Mouse (Mus musculus): Measurements from ENCODE around the gene Gm3417. TPM values are rescaled to one million over a fixed set of nuclear protein-coding genes. Genes with fewer than 3 reads are reported as not detected.
"Not testable (repeated sequence)": the region's sequence is repeated elsewhere in the genome, so short reads cannot be mapped to it uniquely, and the experiment has no call there.

Gm3417 gene
- polyA plus RNA-seq, 1 experiment from 2014 or later, result not detected

DNA sequence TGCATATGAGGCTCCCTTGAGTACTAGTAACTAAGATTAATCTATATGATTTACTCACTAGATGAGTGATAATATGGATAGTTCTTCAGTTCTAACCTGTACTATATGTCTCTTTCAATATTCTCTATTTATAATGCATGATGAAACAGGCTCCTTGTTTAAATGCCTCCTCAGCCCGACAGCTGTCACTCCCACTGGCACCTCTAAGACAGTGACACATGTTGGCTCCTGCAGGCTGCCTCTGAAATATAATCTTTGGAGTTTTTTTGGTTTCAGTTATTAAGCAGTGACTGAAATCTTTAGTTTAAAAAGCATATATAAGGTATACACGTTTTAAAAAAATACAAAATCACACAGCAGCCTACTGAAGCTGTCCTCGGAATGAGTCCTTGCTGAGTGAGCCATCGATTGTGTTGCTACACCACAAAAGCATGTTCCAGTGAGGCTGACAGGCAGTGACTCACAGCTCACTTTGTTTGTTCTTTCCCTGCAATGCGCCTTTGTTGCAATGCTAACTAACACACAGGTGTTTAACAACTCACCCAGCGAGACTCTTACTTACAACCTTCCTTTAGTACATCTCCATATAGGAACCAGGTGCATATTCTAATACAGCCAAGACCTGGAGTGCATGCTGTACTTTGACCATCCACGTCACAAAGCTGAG lies 29.3 kb downstream of the Gm3417 start:
- Histone ChIP-seq H3K9me3 (replicated peaks) (no peaks in the 10 kb centered on the region), H3K9ac (replicated peaks) (no peak overlapping the region), H3K27me3 (replicated peaks) (no peaks in the 10 kb centered on the region), H3K4me3 (replicated peaks) (no peak overlapping the region), H3K4me1 (peaks cover 12% of the 10 kb centered on the region), H3K4me2 (no peak overlapping the region), H3K27ac (replicated peaks) (no peak overlapping the region), H3K36me3 (peaks cover 57% of the 10 kb centered on the region)
- WGBS, result 89% methylated on average over 7 of the region's 7 CpGs
- no peak for ATAC-seq (ENCODE audit: low FRiP score)

DNA sequence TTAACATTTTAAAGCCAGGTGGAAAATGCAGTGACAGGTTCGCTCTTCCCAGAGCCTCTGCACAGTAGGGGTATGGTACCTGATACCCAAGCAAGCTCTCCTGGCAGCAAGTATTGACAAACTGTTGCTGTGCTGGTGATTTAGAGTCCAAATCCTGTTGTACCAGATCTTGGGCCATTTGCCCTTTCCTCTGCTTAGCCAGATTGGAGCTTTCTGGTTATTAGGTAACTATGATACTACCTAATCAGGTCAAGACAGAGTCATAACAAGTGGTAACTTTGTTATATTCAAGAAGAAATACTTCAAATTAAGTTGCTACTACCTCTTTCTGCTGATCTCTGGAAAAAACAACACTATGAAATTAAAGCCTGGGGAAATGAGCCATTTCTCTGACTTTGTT lies 34.0 kb downstream of the Gm3417 start:
- H3K27me3 ChIP-seq (replicated peaks), result no peaks in the 10 kb centered on the region
- H3K4me3 ChIP-seq (replicated peaks), result peak overlapping the region; percentile 83; the same call in 1 of the 2 replicates
- peak overlapping the region; percentile 88 for H3K4me2 ChIP-seq
- 86% methylated on average over 1 of the region's 1 CpGs for WGBS
- ATAC-seq (ENCODE audit: low FRiP score), result no peak
- H3K9ac ChIP-seq (replicated peaks), result no peak overlapping the region
- no peaks in the 10 kb centered on the region for H3K9me3 ChIP-seq (replicated peaks)
- H3K27ac ChIP-seq (replicated peaks), result no peak overlapping the region
- peaks cover 17% of the 10 kb centered on the region for H3K36me3 ChIP-seq
- H3K4me1 ChIP-seq, result peaks cover 27% of the 10 kb centered on the region

GRCm38 (mm10) chr17:14943729-14944059 lies 34.9 kb downstream of the Gm3417 start:
- ATAC-seq (ENCODE audit: low FRiP score), result peak; percentile 9

GRCm38 (mm10) chr17:14943009-14943728 lies 35.4 kb downstream of the Gm3417 start, which contains the start of the genes Wdr27 and 1600012H06Rik:
TSS of gene Wdr27 (minus strand) at chr17:14943158.
TSS of gene 1600012H06Rik (plus strand) at chr17:14943184.
- ATAC-seq (ENCODE audit: low FRiP score), result peak; percentile 99
- under 1% methylated on average over 54 of the region's 54 CpGs for WGBS

More at GRCm38 (mm10) chr17:14943729-14944059, 34.9 kb downstream of the Gm3417 start:
- Histone ChIP-seq H3K27me3 (replicated peaks) (no peaks in the 10 kb centered on the region), H3K9me3 (replicated peaks) (no peaks in the 10 kb centered on the region), H3K4me2 (peak overlapping the region; percentile 88), H3K4me1 (peaks cover 27% of the 10 kb centered on the region), H3K4me3 (replicated peaks) (peak overlapping the region; percentile 83), H3K9ac (replicated peaks) (peak overlapping the region; percentile 83), H3K36me3 (peaks cover 12% of the 10 kb centered on the region), H3K27ac (replicated peaks) (peak overlapping the region; percentile 83; the same call in 1 of the 2 replicates)
- WGBS, result 16% methylated on average over 16 of the region's 16 CpGs

GRCm38 (mm10) chr17:14942181-14942580 lies 36.4 kb downstream of the Gm3417 start:
- H3K27ac ChIP-seq (replicated peaks), result peak overlapping the region; percentile 83; the same call in 1 of the 2 replicates
- H3K36me3 ChIP-seq; H3K27me3 ChIP-seq (replicated peaks); H3K9me3 ChIP-seq (replicated peaks): not testable (repeated sequence)
- H3K9ac ChIP-seq (replicated peaks), result peak overlapping the region; percentile 83
- H3K4me3 ChIP-seq (replicated peaks), result peak overlapping the region; percentile 83
- WGBS, result 65% methylated on average over 6 of the region's 6 CpGs
- 0 out of 2 replicates have a peak, but pooled peaks have one; percentile 6 for ATAC-seq (ENCODE audit: low FRiP score)
- peaks cover 27% of the 10 kb centered on the region for H3K4me1 ChIP-seq
- H3K4me2 ChIP-seq, result peak overlapping the region; percentile 88

More at GRCm38 (mm10) chr17:14943009-14943728, 35.4 kb downstream of the Gm3417 start, which contains the start of the genes Wdr27 and 1600012H06Rik:
- no peaks in the 10 kb centered on the region for H3K9me3 ChIP-seq (replicated peaks)
- H3K27me3 ChIP-seq (replicated peaks), result no peaks in the 10 kb centered on the region
- H3K36me3 ChIP-seq, result peaks cover 9% of the 10 kb centered on the region
- H3K4me1 ChIP-seq, result peaks cover 27% of the 10 kb centered on the region
- H3K27ac ChIP-seq (replicated peaks), result peak within 1 kb of the TSS; percentile 83
- peak within 1 kb of the TSS; percentile 83 for H3K9ac ChIP-seq (replicated peaks)
- peak within 1 kb of the TSS; percentile 83 for H3K4me3 ChIP-seq (replicated peaks)
- H3K4me2 ChIP-seq, result peak within 1 kb of the TSS; percentile 88

DNA sequence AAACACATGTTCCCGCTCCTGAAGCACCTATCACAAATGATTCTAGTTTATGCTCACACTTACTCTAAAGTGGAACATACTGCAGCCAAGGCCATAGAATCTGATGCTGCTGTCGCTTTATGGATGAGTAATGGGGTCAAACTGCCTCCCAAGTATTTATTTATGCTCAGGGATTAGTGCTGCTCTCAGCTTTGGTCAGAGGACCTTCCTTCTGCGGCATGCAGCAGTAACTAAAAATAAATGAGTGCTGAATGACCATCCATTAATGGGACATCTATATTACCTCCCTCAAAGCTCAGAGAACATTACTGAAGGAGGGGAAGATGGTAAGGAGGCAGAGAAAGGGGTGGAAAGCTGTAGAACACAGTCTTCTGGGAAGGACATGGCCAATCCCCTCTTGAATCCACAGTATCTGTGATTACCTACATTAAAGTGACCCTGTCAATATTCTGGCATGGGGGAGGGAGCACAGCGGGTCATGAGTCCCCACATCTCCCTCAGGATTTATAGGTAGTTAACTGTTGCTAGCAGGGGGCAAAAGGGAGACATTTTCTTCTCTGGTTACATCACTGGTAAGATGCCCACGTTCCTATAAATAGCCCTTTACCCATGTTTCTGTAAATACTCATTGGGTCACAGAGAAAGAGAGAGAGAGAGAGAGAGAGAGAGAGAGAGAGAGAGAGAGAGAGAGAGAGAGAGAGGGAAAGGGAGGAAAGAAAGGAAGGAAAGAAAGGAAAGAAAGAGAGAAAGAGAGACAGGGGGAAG lies 42.6 kb downstream of the Gm3417 start:
- Histone ChIP-seq H3K4me3 (replicated peaks) (no peak overlapping the region), H3K4me2 (no peak overlapping the region), H3K27ac (replicated peaks) (no peak overlapping the region), H3K9me3 (replicated peaks) (no peaks in the 10 kb centered on the region), H3K36me3 (no peaks in the 10 kb centered on the region), H3K4me1 (no peaks in the 10 kb centered on the region), H3K27me3 (replicated peaks) (no peaks in the 10 kb centered on the region), H3K9ac (replicated peaks) (no peak overlapping the region)
- no peak for ATAC-seq (ENCODE audit: low FRiP score)
- 73% methylated on average over 5 of the region's 5 CpGs for WGBS

DNA sequence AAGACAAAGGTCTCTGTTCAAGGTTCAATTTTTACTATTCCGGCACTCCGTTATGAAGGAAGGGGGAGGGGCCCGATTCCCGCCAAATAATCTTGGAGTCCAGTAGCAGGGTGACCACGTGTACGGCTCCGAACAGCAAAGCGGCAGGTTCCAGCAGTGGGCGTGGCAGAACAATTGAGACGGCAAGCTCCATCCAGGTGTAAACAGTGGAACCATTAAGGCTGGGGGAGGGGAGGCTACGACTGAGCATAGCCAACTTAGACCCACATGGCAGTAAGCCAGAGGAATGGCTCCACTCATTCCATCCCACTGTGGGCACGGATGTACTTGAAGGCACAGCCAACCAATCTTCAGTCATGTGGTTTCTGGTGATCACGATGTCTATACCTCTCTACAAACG lies 43.3 kb downstream of the Gm3417 start:
- not testable (repeated sequence) for H3K9me3 ChIP-seq (replicated peaks); ATAC-seq (ENCODE audit: low FRiP score); H3K27ac ChIP-seq (replicated peaks)

DNA sequence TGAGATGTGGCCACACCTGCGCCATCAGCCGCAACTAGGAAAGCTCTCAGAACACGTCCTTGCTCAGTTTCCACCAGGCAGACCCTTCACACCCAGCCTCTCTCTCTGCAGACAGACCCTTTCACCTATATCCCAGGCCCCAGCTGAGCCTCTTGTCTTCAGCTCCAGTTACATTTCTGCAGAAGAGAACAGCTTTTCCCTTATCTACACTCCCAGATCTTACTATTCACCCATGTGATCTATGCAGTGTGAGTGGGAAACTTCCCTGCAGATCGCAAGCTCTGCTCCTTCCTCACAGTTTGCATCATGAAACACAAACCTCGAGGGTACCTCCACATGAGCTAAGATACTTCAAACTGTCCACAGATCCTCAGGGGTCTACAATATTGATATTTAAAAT lies 47.1 kb downstream of the Gm3417 start:
- Histone ChIP-seq H3K4me1 (no peaks in the 10 kb centered on the region), H3K27me3 (replicated peaks) (no peaks in the 10 kb centered on the region), H3K9ac (replicated peaks) (no peak overlapping the region), H3K27ac (replicated peaks) (no peak overlapping the region), H3K9me3 (replicated peaks) (no peaks in the 10 kb centered on the region), H3K4me2 (no peak overlapping the region), H3K36me3 (no peaks in the 10 kb centered on the region), H3K4me3 (replicated peaks) (no peak overlapping the region)
- no peak for ATAC-seq (ENCODE audit: low FRiP score)
- 92% methylated on average over 5 of the region's 5 CpGs for WGBS

More for the DNA sequence above, 43.3 kb downstream of the Gm3417 start:
- not testable (repeated sequence) for H3K4me1 ChIP-seq; H3K27me3 ChIP-seq (replicated peaks); H3K4me2 ChIP-seq; H3K9ac ChIP-seq (replicated peaks); H3K4me3 ChIP-seq (replicated peaks); H3K36me3 ChIP-seq
- 85% methylated on average over 14 of the region's 14 CpGs for WGBS

- H3K4me1 ChIP-seq, result no peaks in the 10 kb centered on the region
- H3K27ac ChIP-seq (replicated peaks), result no peak overlapping the region
- no peak overlapping the region for H3K4me3 ChIP-seq (replicated peaks)
- WGBS, result 85% methylated on average over 7 of the region's 7 CpGs
- ATAC-seq (ENCODE audit: low FRiP score), result no peak
- no peaks in the 10 kb centered on the region for H3K9me3 ChIP-seq (replicated peaks)
- H3K4me2 ChIP-seq, result no peak overlapping the region
- no peaks in the 10 kb centered on the region for H3K36me3 ChIP-seq
- H3K27me3 ChIP-seq (replicated peaks), result no peaks in the 10 kb centered on the region
- no peak overlapping the region for H3K9ac ChIP-seq (replicated peaks)
These were observed 47.9 kb downstream of the Gm3417 start for GRCm38 (mm10) chr17:14930697-14931096.

DNA sequence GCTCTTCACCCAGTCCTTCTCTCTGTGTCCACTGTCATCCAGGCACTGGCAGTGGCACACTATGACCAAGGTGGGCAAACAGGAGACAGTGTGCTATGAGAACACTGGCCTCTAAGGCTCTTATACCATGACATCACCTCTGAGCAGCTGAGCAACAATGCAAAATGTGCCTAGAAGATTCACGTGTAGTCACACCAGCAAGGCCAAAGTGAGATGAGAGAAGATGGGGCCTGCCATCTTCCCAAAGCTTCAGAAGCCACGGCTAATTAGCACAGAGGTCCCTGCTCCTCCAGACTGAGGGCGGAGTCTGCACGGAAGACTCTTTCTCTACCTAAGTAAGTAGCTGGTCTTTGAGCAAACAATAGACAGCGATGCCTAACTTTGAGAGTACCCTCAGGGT lies 50.0 kb downstream of the Gm3417 start:
- H3K27me3 ChIP-seq (replicated peaks), result no peaks in the 10 kb centered on the region
- 76% methylated on average over 5 of the region's 5 CpGs for WGBS
- H3K36me3 ChIP-seq, result no peaks in the 10 kb centered on the region
- no peaks in the 10 kb centered on the region for H3K4me1 ChIP-seq
- no peak overlapping the region for H3K4me2 ChIP-seq
- H3K27ac ChIP-seq (replicated peaks), result no peak overlapping the region
- no peaks in the 10 kb centered on the region for H3K9me3 ChIP-seq (replicated peaks)
- ATAC-seq (ENCODE audit: low FRiP score), result no peak
- H3K9ac ChIP-seq (replicated peaks), result no peak overlapping the region
- no peak overlapping the region for H3K4me3 ChIP-seq (replicated peaks)

- ATAC-seq (ENCODE audit: low FRiP score), result no peak
- Histone ChIP-seq H3K9ac (replicated peaks) (no peak overlapping the region), H3K9me3 (replicated peaks) (no peaks in the 10 kb centered on the region), H3K36me3 (no peaks in the 10 kb centered on the region), H3K27me3 (replicated peaks) (no peaks in the 10 kb centered on the region), H3K4me3 (replicated peaks) (no peak overlapping the region), H3K4me2 (no peak overlapping the region), H3K27ac (replicated peaks) (no peak overlapping the region), H3K4me1 (no peaks in the 10 kb centered on the region)
- 84% methylated on average over 8 of the region's 8 CpGs for WGBS
These were observed 50.9 kb downstream of the Gm3417 start for GRCm38 (mm10) chr17:14927644-14928218.

All from neural tube, embryonic 15.5 days (tissue).